Mouse (Mus musculus) hindbrain, embryonic 14.5 days (tissue): ENCODE results near the gene Vti1a. TPM values are rescaled to one million over a fixed set of nuclear protein-coding genes. Genes with fewer than 3 reads are reported as not detected.

ENCODE experiments used
- ATAC-seq: fragments of 200-750 bp; cut with Nextera tagmentation; 2 replicates; pipeline ENCODE4 v1.8.0; 2017; ENCODE audit warnings: moderate number of reproducible peaks, mild to moderate bottlenecking, moderate TSS enrichment, moderate library complexity; ENCODE audit not compliant: low FRiP score
- DNase-seq: peaks from one replicate; pipeline ENCODE4 v3.0.0-alpha.2; 2015; ENCODE audit warnings: low spot score
- H3K27ac ChIP-seq: fragments of 300-500 bp; sonication (generic); 2 replicates; pipeline ENCODE4 v1.5.1; 2014; ENCODE audit warnings: mild to moderate bottlenecking, moderate library complexity
- H3K27me3 ChIP-seq: fragments of 300-500 bp; sonication (generic); 2 replicates; pipeline ENCODE4 v1.6.1; 2014; ENCODE audit warnings: mild to moderate bottlenecking, low read length, mixed read lengths; ENCODE audit not compliant: control insufficient read depth, insufficient read depth
- H3K36me3 ChIP-seq: fragments of 300-500 bp; sonication (generic); replicated peaks from 2 replicates; pipeline ENCODE4 v1.6.1; 2014; ENCODE audit not compliant: control insufficient read depth, insufficient read depth
- H3K4me1 ChIP-seq: fragments of 300-500 bp; sonication (generic); replicated peaks from 2 replicates; pipeline ENCODE4 v1.6.1; 2014; ENCODE audit warnings: antibody characterized with exemption, low read length, mixed read lengths; ENCODE audit not compliant: control insufficient read depth, insufficient read depth
- H3K4me2 ChIP-seq: fragments of 300-500 bp; sonication (generic); replicated peaks from 2 replicates; pipeline ENCODE4 v1.6.1; 2014; ENCODE audit warnings: mild to moderate bottlenecking, moderate library complexity
- H3K4me3 ChIP-seq: fragments of 300-500 bp; sonication (generic); replicated peaks from 2 replicates; pipeline ENCODE4 v1.5.1; 2014; ENCODE audit warnings: mild to moderate bottlenecking, low read length
- H3K9ac ChIP-seq: fragments of 300-500 bp; sonication (generic); 2 replicates; pipeline ENCODE4 v1.6.1; 2014
- H3K9me3 ChIP-seq: fragments of 300-500 bp; sonication (generic); 2 replicates; pipeline ENCODE4 v1.6.1; 2016; ENCODE audit warnings: low read length; ENCODE audit not compliant: control insufficient read depth
- WGBS: fragments of 180-500 bp; shearing (Covaris S2); extraction: QIAGEN DNeasy Blood & Tissue Kit; methylation state at CpG from one replicate; pipeline ENCODE4 v1.1.7; 2014; 5-methylcytosine and 5-hydroxymethylcytosine counted together
- polyA plus RNA-seq: library from polyadenylated mRNA; unstranded; fragments of >200 nt; fragmentation: Nextera tagmentation; extraction: Ambion mirVana; gene quantifications from 2 replicates; pipeline ENCODE4 v1.2.1, GENCODE M21; 2014

Vti1a gene
- polyA plus RNA-seq, 1 experiment from 2014 or later: 32.1 TPM

DNA sequence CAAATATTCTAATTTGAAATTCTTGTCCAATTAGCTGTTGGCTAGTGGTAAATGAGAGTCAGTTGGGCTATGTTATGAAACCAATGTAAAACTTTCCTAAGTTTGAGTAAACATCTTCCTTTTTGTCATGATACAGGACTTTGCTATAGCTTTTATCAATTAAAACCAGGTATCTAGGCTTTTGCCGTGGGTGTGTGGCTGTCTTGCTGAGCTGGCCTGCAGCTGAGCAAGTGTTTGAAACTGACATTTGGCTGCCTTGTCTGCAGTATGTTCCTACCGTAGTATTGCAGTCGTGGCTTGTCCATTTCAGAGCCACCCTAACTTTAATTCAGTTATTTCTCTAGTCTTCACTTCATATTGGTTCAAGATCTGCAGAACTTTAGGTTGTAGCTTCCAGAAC, 32.1 kb downstream of the Vti1a start:
- no peak overlapping the region for H3K4me2 ChIP-seq
- H3K27me3 ChIP-seq: no peaks in the 10 kb centered on the region
- no peaks in the 10 kb centered on the region for H3K36me3 ChIP-seq
- no peaks in the 10 kb centered on the region; the same call in 1 of the 2 replicates for H3K4me1 ChIP-seq
- DNase-seq: no peak
- 91% methylated on average over 3 of the region's 3 CpGs for WGBS
- no peak overlapping the region for H3K27ac ChIP-seq
- no peak overlapping the region for H3K9ac ChIP-seq
- H3K9me3 ChIP-seq: no peaks in the 10 kb centered on the region
- no peak for ATAC-seq
- no peak overlapping the region for H3K4me3 ChIP-seq

DNA sequence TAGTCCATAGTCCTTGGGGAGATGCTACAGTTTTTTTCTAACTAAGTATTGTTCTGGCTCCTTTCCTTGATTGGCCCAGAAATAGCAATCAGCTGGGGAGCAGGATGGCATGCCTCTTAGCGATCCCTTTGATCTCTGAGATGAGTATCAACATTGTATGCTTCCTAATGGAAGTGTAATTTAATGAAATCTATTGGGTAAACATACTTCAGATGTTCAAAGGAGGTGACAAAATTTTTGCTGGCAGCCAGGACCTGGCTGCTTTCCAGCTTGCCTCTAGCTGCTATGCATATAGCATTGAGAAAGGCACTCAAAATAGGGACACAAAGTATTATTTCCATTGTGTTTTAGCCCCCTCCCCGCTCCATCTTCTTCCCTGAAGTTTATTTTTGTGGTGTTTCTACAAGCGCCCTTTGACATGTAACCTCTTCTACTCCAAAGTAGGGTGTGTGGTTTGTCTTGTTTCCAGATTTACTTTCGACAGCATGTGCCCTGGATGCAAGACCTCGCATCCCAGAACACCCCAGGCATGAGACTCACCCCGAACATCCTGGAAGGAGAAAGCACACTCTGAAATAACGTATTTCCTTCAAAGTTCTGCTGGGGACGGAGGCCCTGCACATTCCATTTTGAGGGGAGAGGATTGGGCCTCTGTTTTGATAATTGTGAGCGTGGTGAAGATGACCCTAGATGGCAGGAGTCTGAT, 34.7 kb downstream of the Vti1a start:
- H3K9ac ChIP-seq: no peak overlapping the region
- WGBS: 80% methylated on average over 9 of the region's 9 CpGs
- H3K4me2 ChIP-seq: no peak overlapping the region
- H3K27ac ChIP-seq: no peak overlapping the region
- ATAC-seq: no peak
- H3K9me3 ChIP-seq: no peaks in the 10 kb centered on the region
- no peaks in the 10 kb centered on the region; the same call in 1 of the 2 replicates for H3K4me1 ChIP-seq
- no peaks in the 10 kb centered on the region for H3K36me3 ChIP-seq
- no peak for DNase-seq
- H3K4me3 ChIP-seq: no peak overlapping the region
- no peaks in the 10 kb centered on the region for H3K27me3 ChIP-seq

- Histone ChIP-seq H3K9me3 (no peaks in the 10 kb centered on the region), H3K36me3 (no peaks in the 10 kb centered on the region), H3K9ac (no peak overlapping the region), H3K4me2 (no peak overlapping the region), H3K27ac (no peak overlapping the region), H3K27me3 (no peaks in the 10 kb centered on the region), H3K4me1 (no peaks in the 10 kb centered on the region), H3K4me3 (no peak overlapping the region)
- no peak for DNase-seq
- 97% methylated on average over 9 of the region's 9 CpGs for WGBS
- ATAC-seq: no peak
Measured at GRCm38 (mm10) chr19:55362606-55363005, 46.5 kb downstream of the Vti1a start.

DNA sequence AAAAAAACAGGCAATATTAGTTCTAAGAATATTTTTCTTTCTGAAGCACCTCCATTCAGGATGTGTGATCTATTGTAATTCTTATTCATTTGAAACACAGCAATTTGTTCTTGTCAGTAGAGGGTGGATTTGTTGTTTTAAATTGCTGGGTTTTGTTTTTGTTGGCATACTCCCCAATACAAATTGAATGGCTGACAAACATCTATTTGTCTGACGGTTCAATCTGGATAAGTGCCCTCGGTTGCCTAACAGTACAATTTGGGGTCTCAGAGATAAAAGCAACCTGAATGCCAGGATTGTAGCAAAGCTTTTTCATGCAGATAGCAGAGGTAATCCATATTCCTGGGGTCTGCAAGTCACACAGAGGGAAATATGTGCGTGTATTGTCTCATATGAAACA, 53.6 kb downstream of the Vti1a start:
- Histone ChIP-seq H3K9me3 (no peaks in the 10 kb centered on the region), H3K27me3 (no peaks in the 10 kb centered on the region), H3K9ac (no peak overlapping the region), H3K4me2 (no peak overlapping the region), H3K4me3 (no peak overlapping the region), H3K4me1 (no peaks in the 10 kb centered on the region), H3K27ac (no peak overlapping the region), H3K36me3 (no peaks in the 10 kb centered on the region)
- DNase-seq: no peak
- no peak for ATAC-seq
- 37% methylated on average over 3 of the region's 3 CpGs for WGBS

- no peaks in the 10 kb centered on the region for H3K27me3 ChIP-seq
- no peak overlapping the region for H3K9ac ChIP-seq
- WGBS: 40% methylated on average over 6 of the region's 6 CpGs
- H3K4me2 ChIP-seq: no peak overlapping the region
- no peak overlapping the region for H3K4me3 ChIP-seq
- H3K36me3 ChIP-seq: no peaks in the 10 kb centered on the region
- H3K27ac ChIP-seq: no peak overlapping the region
- no peaks in the 10 kb centered on the region for H3K9me3 ChIP-seq
- DNase-seq (no peak), ATAC-seq (no peak)
- peaks cover 20% of the 10 kb centered on the region; the same call in 1 of the 2 replicates for H3K4me1 ChIP-seq
Measured at GRCm38 (mm10) chr19:55376331-55376730, 60.2 kb downstream of the Vti1a start.

- Histone ChIP-seq H3K4me1 (peaks cover 21% of the 10 kb centered on the region; the same call in 1 of the 2 replicates), H3K4me3 (no peak overlapping the region), H3K27me3 (no peaks in the 10 kb centered on the region), H3K9ac (no peak overlapping the region), H3K4me2 (no peak overlapping the region), H3K27ac (no peak overlapping the region), H3K36me3 (no peaks in the 10 kb centered on the region), H3K9me3 (no peaks in the 10 kb centered on the region)
- no peak for DNase-seq
- 93% methylated on average over 4 of the region's 4 CpGs for WGBS
- ATAC-seq: no peak
Measured at GRCm38 (mm10) chr19:55377465-55377864, 61.4 kb downstream of the Vti1a start.

DNA sequence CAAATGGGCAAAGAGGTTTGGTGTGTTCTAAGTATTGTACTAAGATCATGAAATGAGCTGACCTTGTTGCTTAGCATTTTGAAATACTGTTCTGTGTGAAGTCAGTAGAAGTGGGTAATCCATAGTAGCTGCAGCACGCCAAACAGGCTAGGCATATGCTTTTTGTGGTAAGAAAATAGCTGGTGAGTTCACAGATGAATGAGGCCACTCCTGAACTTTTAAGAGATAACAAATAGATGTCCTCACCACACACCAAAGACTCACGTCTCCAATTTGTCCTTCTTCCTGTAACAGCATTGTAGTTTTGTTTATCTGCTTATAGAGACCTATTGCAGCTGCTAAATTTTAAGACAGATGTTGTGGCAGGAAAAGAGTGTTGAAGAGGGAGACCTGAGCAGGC, 62.8 kb downstream of the Vti1a start:
- no peak overlapping the region for H3K27ac ChIP-seq
- DNase-seq: no peak

GRCm38 (mm10) chr19:55380764-55381163, 64.7 kb downstream of the Vti1a start:
- Histone ChIP-seq H3K36me3 (no peaks in the 10 kb centered on the region), H3K4me2 (peak overlapping the region; percentile 43), H3K27me3 (no peaks in the 10 kb centered on the region; the same call in 1 of the 2 replicates), H3K27ac (no peak overlapping the region), H3K4me3 (no peak overlapping the region), H3K9me3 (no peaks in the 10 kb centered on the region), H3K4me1 (peaks cover 21% of the 10 kb centered on the region; the same call in 1 of the 2 replicates), H3K9ac (no peak overlapping the region)
- no peak; the same call in 1 of the 2 replicates for ATAC-seq
- 7% methylated on average over 12 of the region's 12 CpGs for WGBS
- DNase-seq: peak; percentile 49

More for the DNA sequence above, 62.8 kb downstream of the Vti1a start:
- Histone ChIP-seq H3K36me3 (no peaks in the 10 kb centered on the region), H3K4me3 (no peak overlapping the region), H3K27me3 (no peaks in the 10 kb centered on the region), H3K9me3 (no peaks in the 10 kb centered on the region), H3K4me2 (no peak overlapping the region), H3K4me1 (peaks cover 21% of the 10 kb centered on the region; the same call in 1 of the 2 replicates), H3K9ac (no peak overlapping the region)
- 73% methylated on average over 2 of the region's 2 CpGs for WGBS
- no peak for ATAC-seq

GRCm38 (mm10) chr19:55381343-55381742, 65.2 kb downstream of the Vti1a start:
- H3K9me3 ChIP-seq: no peaks in the 10 kb centered on the region
- H3K4me1 ChIP-seq: peaks cover 17% of the 10 kb centered on the region; the same call in 1 of the 2 replicates
- ATAC-seq (no peak), DNase-seq (no peak)
- H3K27ac ChIP-seq: no peak overlapping the region
- no peaks in the 10 kb centered on the region for H3K36me3 ChIP-seq
- H3K4me3 ChIP-seq: no peak overlapping the region
- no peaks in the 10 kb centered on the region; the same call in 1 of the 2 replicates for H3K27me3 ChIP-seq
- WGBS: 39% methylated on average over 7 of the region's 7 CpGs
- no peak overlapping the region for H3K4me2 ChIP-seq
- no peak overlapping the region for H3K9ac ChIP-seq
